Mouse (Mus musculus): ENCODE measurements around the gene Cenpc1. TPM values are rescaled to one million over a fixed set of nuclear protein-coding genes. Genes with fewer than 3 reads are reported as not detected.
A peak's percentile ranks its signal among the peaks of the same experiment; 100 is the strongest.

The Cenpc1 gene
- 45.1 and 46.4 TPM in 2 replicates for polyA plus RNA-seq (2015; fragmentation: Nextera tagmentation; extraction: Ambion mirVana)

DNA sequence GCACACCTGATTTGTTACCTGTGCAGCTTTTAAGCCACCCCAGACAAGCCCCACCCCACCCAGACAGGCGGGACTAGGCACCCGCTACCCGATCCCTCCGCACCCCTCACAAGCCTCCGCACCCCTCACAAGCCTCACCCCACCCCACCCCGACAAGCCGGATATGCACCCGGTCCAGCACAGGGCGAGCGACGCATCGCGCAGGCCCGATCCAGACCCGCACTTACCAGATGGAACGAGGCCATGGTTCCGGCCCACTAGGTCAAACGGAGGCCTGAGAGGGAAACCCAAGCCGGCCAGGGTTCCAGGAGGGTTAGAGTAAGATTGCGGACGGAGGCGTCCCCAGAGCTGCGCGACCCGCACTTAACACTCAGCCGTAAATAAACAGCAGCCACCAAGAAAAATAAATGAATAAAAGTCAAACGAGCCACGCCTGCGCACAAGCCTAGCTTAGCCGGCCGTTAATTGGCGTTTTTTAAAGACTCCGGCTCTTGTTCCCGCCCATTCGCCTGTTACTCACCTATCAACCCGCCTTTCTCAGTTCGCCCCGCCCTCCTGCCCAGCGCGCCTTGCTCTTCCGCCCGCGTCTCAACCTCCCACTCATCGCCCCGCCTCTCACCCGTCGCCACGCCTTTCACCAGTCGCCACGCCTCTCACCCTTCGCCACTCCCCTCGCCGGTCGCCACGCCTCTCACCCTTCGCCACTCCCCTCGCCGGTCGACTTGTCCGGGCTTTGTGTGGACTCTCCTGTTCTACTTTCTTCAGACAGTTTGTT is at the start of gene Cenpc1:
Gene Cenpc1, minus strand, starts transcription at position 483 of the 775 bp plus-strand sequence.
- H3K4me1 ChIP-seq (replicated peaks; ENCODE audit: control insufficient read depth, insufficient read depth, low read length): peaks cover 17% of the 10 kb centered on the region
- peak; percentile 94 for ATAC-seq
- H3K9me3 ChIP-seq (ENCODE audit: control insufficient read depth, low read length): no peaks in the 10 kb centered on the region
- H3K36me3 ChIP-seq (ENCODE audit: control insufficient read depth, insufficient read depth): no peaks in the 10 kb centered on the region
- WGBS: under 1% methylated on average over 59 of the region's 60 CpGs
- peak within 1 kb of the TSS; percentile 91 for H3K27ac ChIP-seq (ENCODE audit: low read length)
- peak within 1 kb of the TSS; percentile 75 for H3K9ac ChIP-seq (replicated peaks; ENCODE audit: low read depth, low read length)
- peak within 1 kb of the TSS; percentile 51 for H3K4me2 ChIP-seq (ENCODE audit: low read length)
- no peaks in the 10 kb centered on the region for H3K27me3 ChIP-seq (replicated peaks; ENCODE audit: control insufficient read depth, insufficient read depth, low read length)
- peak within 1 kb of the TSS; percentile 95 for H3K4me3 ChIP-seq (replicated peaks; ENCODE audit: low read length)

- H3K4me1 ChIP-seq (replicated peaks; ENCODE audit: control insufficient read depth, insufficient read depth, low read length): no peaks in the 10 kb centered on the region
- no peaks in the 10 kb centered on the region for H3K27me3 ChIP-seq (replicated peaks; ENCODE audit: control insufficient read depth, insufficient read depth, low read length)
- H3K9ac ChIP-seq (replicated peaks; ENCODE audit: low read depth, low read length): no peak overlapping the region
- H3K9me3 ChIP-seq (ENCODE audit: control insufficient read depth, low read length): no peaks in the 10 kb centered on the region
- peaks cover 14% of the 10 kb centered on the region for H3K36me3 ChIP-seq (ENCODE audit: control insufficient read depth, insufficient read depth)
- no peak overlapping the region for H3K4me2 ChIP-seq (ENCODE audit: low read length)
- no peak for ATAC-seq
- no peak overlapping the region for H3K4me3 ChIP-seq (replicated peaks; ENCODE audit: low read length)
- 90% methylated on average over 1 of the region's 1 CpGs for WGBS
- H3K27ac ChIP-seq (ENCODE audit: low read length): no peak overlapping the region
Observed at GRCm38 (mm10) chr5:86113997-86114396, 48.6 kb upstream of the Cenpc1 start.

GRCm38 (mm10) chr5:86113037-86113436 is 47.7 kb upstream of the Cenpc1 start:
- Histone ChIP-seq H3K4me1 (replicated peaks; ENCODE audit: control insufficient read depth, insufficient read depth, low read length) (no peaks in the 10 kb centered on the region), H3K9ac (replicated peaks; ENCODE audit: low read depth, low read length) (no peak overlapping the region), H3K4me3 (replicated peaks; ENCODE audit: low read length) (no peak overlapping the region), H3K27ac (ENCODE audit: low read length) (no peak overlapping the region), H3K27me3 (replicated peaks; ENCODE audit: control insufficient read depth, insufficient read depth, low read length) (no peaks in the 10 kb centered on the region), H3K9me3 (ENCODE audit: control insufficient read depth, low read length) (no peaks in the 10 kb centered on the region), H3K36me3 (ENCODE audit: control insufficient read depth, insufficient read depth) (peaks cover 12% of the 10 kb centered on the region), H3K4me2 (ENCODE audit: low read length) (no peak overlapping the region)
- ATAC-seq: no peak
- 98% methylated on average over 2 of the region's 2 CpGs for WGBS

DNA sequence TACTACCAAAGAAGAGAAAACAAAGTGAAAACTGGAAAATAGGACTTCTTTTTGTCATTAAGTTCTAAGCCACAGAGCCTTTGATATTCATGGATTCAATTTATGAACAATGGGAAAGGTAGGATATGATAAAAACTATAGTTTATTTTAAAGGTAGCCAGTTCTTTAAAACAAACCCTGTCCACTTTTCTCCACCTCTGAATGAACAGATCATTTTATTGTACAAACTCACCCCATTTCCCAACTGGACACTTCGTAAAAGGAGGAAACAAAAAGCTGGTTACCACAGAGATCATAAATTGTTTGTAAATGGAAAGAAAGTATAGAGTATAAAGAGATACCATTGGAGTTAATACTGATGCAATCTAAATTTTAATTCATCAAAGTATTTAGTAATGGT is 45.7 kb upstream of the Cenpc1 start:
- no peak overlapping the region for H3K4me2 ChIP-seq (ENCODE audit: low read length)
- no peaks in the 10 kb centered on the region for H3K4me1 ChIP-seq (replicated peaks; ENCODE audit: control insufficient read depth, insufficient read depth, low read length)
- WGBS: 88% methylated on average over 1 of the region's 1 CpGs
- no peak for ATAC-seq
- no peak overlapping the region for H3K9ac ChIP-seq (replicated peaks; ENCODE audit: low read depth, low read length)
- no peak overlapping the region for H3K27ac ChIP-seq (ENCODE audit: low read length)
- H3K9me3 ChIP-seq (ENCODE audit: control insufficient read depth, low read length): no peaks in the 10 kb centered on the region
- no peak overlapping the region for H3K4me3 ChIP-seq (replicated peaks; ENCODE audit: low read length)
- peaks cover 10% of the 10 kb centered on the region for H3K36me3 ChIP-seq (ENCODE audit: control insufficient read depth, insufficient read depth)
- H3K27me3 ChIP-seq (replicated peaks; ENCODE audit: control insufficient read depth, insufficient read depth, low read length): no peaks in the 10 kb centered on the region

DNA sequence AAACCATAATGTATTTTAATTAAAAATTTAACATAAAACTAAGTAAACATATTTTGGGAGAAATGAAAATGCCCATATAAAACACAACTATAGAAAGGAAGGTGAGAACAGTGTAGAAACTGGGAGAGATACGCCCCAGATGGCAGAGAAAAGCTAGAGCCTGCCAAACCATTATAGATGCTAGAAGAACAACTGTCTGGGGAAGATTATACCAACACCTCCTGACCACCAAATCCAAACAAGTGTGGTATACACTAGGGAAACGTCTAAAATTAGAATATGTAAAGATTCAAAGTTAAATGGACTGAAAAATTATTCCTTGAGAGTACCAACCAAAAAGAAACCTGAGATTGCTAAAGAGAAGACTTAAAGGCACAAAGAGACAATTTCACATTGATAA is 41.2 kb upstream of the Cenpc1 start:
- H3K4me3 ChIP-seq (replicated peaks; ENCODE audit: low read length): no peak overlapping the region
- peaks cover 7% of the 10 kb centered on the region for H3K36me3 ChIP-seq (ENCODE audit: control insufficient read depth, insufficient read depth)
- H3K4me1 ChIP-seq (replicated peaks; ENCODE audit: control insufficient read depth, insufficient read depth, low read length): no peaks in the 10 kb centered on the region
- H3K9ac ChIP-seq (replicated peaks; ENCODE audit: low read depth, low read length): no peak overlapping the region
- H3K4me2 ChIP-seq (ENCODE audit: low read length): no peak overlapping the region
- H3K27ac ChIP-seq (ENCODE audit: low read length): no peak overlapping the region
- ATAC-seq: no peak
- WGBS: 54% methylated on average over 2 of the region's 2 CpGs
- no peaks in the 10 kb centered on the region for H3K9me3 ChIP-seq (ENCODE audit: control insufficient read depth, low read length)
- no peaks in the 10 kb centered on the region for H3K27me3 ChIP-seq (replicated peaks; ENCODE audit: control insufficient read depth, insufficient read depth, low read length)

- Histone ChIP-seq H3K4me3 (replicated peaks; ENCODE audit: low read length) (no peak overlapping the region), H3K27ac (ENCODE audit: low read length) (no peak overlapping the region), H3K9ac (replicated peaks; ENCODE audit: low read depth, low read length) (no peak overlapping the region), H3K27me3 (replicated peaks; ENCODE audit: control insufficient read depth, insufficient read depth, low read length) (no peaks in the 10 kb centered on the region), H3K9me3 (ENCODE audit: control insufficient read depth, low read length) (no peaks in the 10 kb centered on the region), H3K4me1 (replicated peaks; ENCODE audit: control insufficient read depth, insufficient read depth, low read length) (no peaks in the 10 kb centered on the region), H3K4me2 (ENCODE audit: low read length) (no peak overlapping the region), H3K36me3 (ENCODE audit: control insufficient read depth, insufficient read depth) (no peaks in the 10 kb centered on the region)
- ATAC-seq: no peak
- WGBS: 98% methylated on average over 2 of the region's 2 CpGs
Observed at GRCm38 (mm10) chr5:86102176-86102575, 36.8 kb upstream of the Cenpc1 start.

DNA sequence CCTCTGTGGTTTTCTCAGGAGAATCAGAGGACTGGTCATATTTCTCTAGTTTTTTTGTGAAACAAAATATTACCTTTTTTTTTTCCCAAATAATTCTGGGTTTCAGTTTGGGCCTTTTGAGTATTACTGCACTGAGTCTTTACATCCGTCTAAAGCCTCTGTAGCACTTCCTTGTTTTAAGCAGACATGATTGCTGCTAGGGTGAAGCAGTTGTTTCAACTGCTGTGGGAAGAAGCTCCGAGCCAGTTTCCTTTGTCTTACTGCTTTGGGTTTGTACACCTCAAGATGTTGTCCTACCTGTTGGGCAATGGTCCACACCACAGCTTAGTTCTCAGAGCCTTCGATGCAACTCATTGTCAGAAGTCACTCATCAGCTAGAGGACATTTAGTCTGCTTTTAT is 35.2 kb upstream of the Cenpc1 start:
- Histone ChIP-seq H3K27ac (ENCODE audit: low read length) (no peak overlapping the region), H3K36me3 (ENCODE audit: control insufficient read depth, insufficient read depth) (no peaks in the 10 kb centered on the region), H3K27me3 (replicated peaks; ENCODE audit: control insufficient read depth, insufficient read depth, low read length) (no peaks in the 10 kb centered on the region), H3K4me3 (replicated peaks; ENCODE audit: low read length) (no peak overlapping the region), H3K4me1 (replicated peaks; ENCODE audit: control insufficient read depth, insufficient read depth, low read length) (no peaks in the 10 kb centered on the region), H3K9ac (replicated peaks; ENCODE audit: low read depth, low read length) (no peak overlapping the region), H3K4me2 (ENCODE audit: low read length) (no peak overlapping the region), H3K9me3 (ENCODE audit: control insufficient read depth, low read length) (no peaks in the 10 kb centered on the region)
- ATAC-seq: no peak
- 88% methylated on average over 3 of the region's 3 CpGs for WGBS

- Histone ChIP-seq H3K4me3 (replicated peaks; ENCODE audit: low read length) (no peak overlapping the region), H3K9me3 (ENCODE audit: control insufficient read depth, low read length) (no peaks in the 10 kb centered on the region), H3K27ac (ENCODE audit: low read length) (no peak overlapping the region), H3K4me2 (ENCODE audit: low read length) (no peak overlapping the region), H3K9ac (replicated peaks; ENCODE audit: low read depth, low read length) (no peak overlapping the region), H3K27me3 (replicated peaks; ENCODE audit: control insufficient read depth, insufficient read depth, low read length) (no peaks in the 10 kb centered on the region), H3K4me1 (replicated peaks; ENCODE audit: control insufficient read depth, insufficient read depth, low read length) (no peaks in the 10 kb centered on the region), H3K36me3 (ENCODE audit: control insufficient read depth, insufficient read depth) (no peaks in the 10 kb centered on the region)
- 92% methylated on average over 3 of the region's 3 CpGs for WGBS
- no peak for ATAC-seq
Observed at GRCm38 (mm10) chr5:86098988-86099387, 33.6 kb upstream of the Cenpc1 start.

- no peak overlapping the region for H3K4me2 ChIP-seq (ENCODE audit: low read length)
- H3K9ac ChIP-seq (replicated peaks; ENCODE audit: low read depth, low read length): no peak overlapping the region
- 85% methylated on average over 9 of the region's 9 CpGs for WGBS
- H3K27me3 ChIP-seq (replicated peaks; ENCODE audit: control insufficient read depth, insufficient read depth, low read length): no peaks in the 10 kb centered on the region
- ATAC-seq: no peak
- H3K36me3 ChIP-seq (ENCODE audit: control insufficient read depth, insufficient read depth): no peaks in the 10 kb centered on the region
- H3K27ac ChIP-seq (ENCODE audit: low read length): no peak overlapping the region
- H3K9me3 ChIP-seq (ENCODE audit: control insufficient read depth, low read length): no peaks in the 10 kb centered on the region
- no peak overlapping the region for H3K4me3 ChIP-seq (replicated peaks; ENCODE audit: low read length)
- no peaks in the 10 kb centered on the region for H3K4me1 ChIP-seq (replicated peaks; ENCODE audit: control insufficient read depth, insufficient read depth, low read length)
Observed at GRCm38 (mm10) chr5:86094754-86095153, 29.4 kb upstream of the Cenpc1 start.

All from forebrain, embryonic 16.5 days (tissue).